Mouse (Mus musculus): ENCODE results near the gene Olfr553.
"Not testable (repeated sequence)": the region's sequence is repeated elsewhere in the genome, so short reads cannot be mapped to it uniquely, and the experiment has no call there.

GRCm38 (mm10) chr7:102644945-102645344 is 26.9 kb upstream of the Olfr553 start:
- not testable (repeated sequence) for TF ChIP-seq POLR2A (IDR thresholded peaks at IDR 0.05; ENCODE audit: control insufficient read depth in 1 of 2, insufficient read depth in 1 of 2, low read depth in 1 of 2, low read length in 2 of 2, poor library complexity in 1 of 2); EP300 (IDR thresholded peaks at IDR 0.05; ENCODE audit: low read depth in 1 of 2, low read length in 2 of 2); MYC (IDR thresholded peaks at IDR 0.05; ENCODE audit: low read depth, low read length); USF1 (IDR thresholded peaks at IDR 0.05; ENCODE audit: low read depth, low read length); CTCF (IDR thresholded peaks at IDR 0.05 in 2 of 3, conservative IDR thresholded peaks at IDR 0.05 in 1 of 3; ENCODE audit: control insufficient read depth in 1 of 3, insufficient read depth in 1 of 3, low read depth in 2 of 3, low read length in 3 of 3, poor library complexity in 1 of 3, severe bottlenecking in 1 of 3); CHD1 (IDR thresholded peaks at IDR 0.05; ENCODE audit: low read depth, low read length); SIN3A (IDR thresholded peaks at IDR 0.05; ENCODE audit: low read length); MAX (IDR thresholded peaks at IDR 0.05; ENCODE audit: low read length); TAL1 (IDR thresholded peaks at IDR 0.05; ENCODE audit: low read length); RAD21 (IDR thresholded peaks at IDR 0.05; ENCODE audit: low read depth, low read length); BHLHE40 (IDR thresholded peaks at IDR 0.05; ENCODE audit: borderline replicate concordance, low read depth, low read length); ZNF384 (IDR thresholded peaks at IDR 0.05; ENCODE audit: low read depth, low read length); TCF12 (IDR thresholded peaks at IDR 0.05; ENCODE audit: low read depth, low read length)
